Mouse (Mus musculus) hindbrain, embryonic 11.5 days (tissue): ENCODE data around the gene Rnd1. TPM values are rescaled to one million over a fixed set of nuclear protein-coding genes. Genes with fewer than 3 reads are reported as not detected.

Experiments
- ATAC-seq: fragments of 200-750 bp; cut with Nextera tagmentation; 2 replicates; pipeline ENCODE4 v1.8.0; 2017; ENCODE audit warnings: mild to moderate bottlenecking, moderate TSS enrichment, moderate library complexity; ENCODE audit not compliant: low FRiP score
- DNase-seq: peaks from one replicate; pipeline ENCODE4 v3.0.0-alpha.2; 2015; ENCODE audit warnings: low spot score
- H3K27ac ChIP-seq: fragments of 300-500 bp; sonication (generic); 2 replicates; pipeline ENCODE4 v1.5.1; 2014; ENCODE audit warnings: mild to moderate bottlenecking, low read depth, low read length
- H3K27me3 ChIP-seq: fragments of 300-500 bp; sonication (generic); 2 replicates; pipeline ENCODE4 v1.6.1; 2014; ENCODE audit warnings: mild to moderate bottlenecking, low read length, moderate library complexity, mixed read lengths; ENCODE audit not compliant: control insufficient read depth, insufficient read depth
- H3K36me3 ChIP-seq: fragments of 300-500 bp; sonication (generic); 2 replicates; pipeline ENCODE4 v1.6.1; 2014; ENCODE audit warnings: mild to moderate bottlenecking, low read length, moderate library complexity, mixed read lengths; ENCODE audit not compliant: control insufficient read depth, insufficient read depth
- H3K4me1 ChIP-seq: fragments of 300-500 bp; sonication (generic); replicated peaks from 2 replicates; pipeline ENCODE4 v1.6.1; 2014; ENCODE audit warnings: low read length, mixed read lengths; ENCODE audit not compliant: control insufficient read depth, insufficient read depth
- H3K4me2 ChIP-seq: fragments of 300-500 bp; sonication (generic); replicated peaks from 2 replicates; pipeline ENCODE4 v1.6.1; 2014; ENCODE audit warnings: mild to moderate bottlenecking, low read depth, low read length
- H3K4me3 ChIP-seq: fragments of 300-500 bp; sonication (generic); 2 replicates; pipeline ENCODE4 v1.5.1; 2014; ENCODE audit warnings: low read depth, low read length
- H3K9ac ChIP-seq: fragments of 300-500 bp; sonication (generic); 2 replicates; pipeline ENCODE4 v1.6.1; 2014; ENCODE audit warnings: low read depth, low read length
- H3K9me3 ChIP-seq: fragments of 300-500 bp; sonication (generic); 2 replicates; pipeline ENCODE4 v1.6.1; 2016; ENCODE audit warnings: low read length; ENCODE audit not compliant: control insufficient read depth
- WGBS: fragments of 180-500 bp; shearing (Covaris S2); extraction: QIAGEN DNeasy Blood & Tissue Kit; methylation state at CpG from one replicate; pipeline ENCODE4 v1.1.7; 2014; 5-methylcytosine and 5-hydroxymethylcytosine counted together
- polyA plus RNA-seq: library from polyadenylated mRNA; unstranded; fragments of >200 nt; fragmentation: Nextera tagmentation; extraction: Ambion mirVana; gene quantifications from 2 replicates; pipeline ENCODE4 v1.2.1, GENCODE M21; 2014

Rnd1 gene
- polyA plus RNA-seq, 1 experiment from 2014 or later: 5.9 TPM

- Histone ChIP-seq H3K9me3 (no peaks in the 10 kb centered on the region), H3K4me3 (no peak overlapping the region), H3K27ac (no peak overlapping the region), H3K36me3 (no peaks in the 10 kb centered on the region), H3K9ac (no peak overlapping the region), H3K27me3 (no peaks in the 10 kb centered on the region; the same call in 1 of the 2 replicates), H3K4me2 (no peak overlapping the region), H3K4me1 (no peaks in the 10 kb centered on the region; the same call in 1 of the 2 replicates)
- DNase-seq (no peak), ATAC-seq (no peak)
- 10% methylated on average over 7 of the region's 7 CpGs for WGBS
These were observed 55.1 kb downstream of the Rnd1 start for GRCm38 (mm10) chr15:98622199-98622598.

DNA sequence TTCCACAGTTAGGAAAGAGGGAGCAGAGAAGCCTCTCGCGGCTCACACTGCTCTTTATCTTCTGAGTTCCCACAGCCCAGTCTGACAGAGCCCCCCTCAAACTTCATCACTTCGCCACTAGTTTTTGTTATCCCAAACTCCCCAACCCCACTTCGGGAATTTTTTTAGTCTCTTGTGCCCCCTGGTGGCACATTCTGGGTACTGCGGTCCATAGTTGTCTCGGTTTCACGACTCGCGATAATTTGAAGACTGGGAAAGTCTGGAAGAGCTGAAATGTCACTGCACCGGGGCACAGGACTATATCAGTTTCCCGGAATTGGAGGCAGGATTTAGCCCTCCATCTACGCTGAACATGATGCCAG lies 60.1 kb downstream of the Rnd1 start:
- Histone ChIP-seq H3K27ac (no peak overlapping the region), H3K9me3 (no peaks in the 10 kb centered on the region), H3K4me1 (no peaks in the 10 kb centered on the region; the same call in 1 of the 2 replicates), H3K4me3 (no peak overlapping the region), H3K27me3 (no peaks in the 10 kb centered on the region; the same call in 1 of the 2 replicates), H3K4me2 (no peak overlapping the region), H3K36me3 (no peaks in the 10 kb centered on the region), H3K9ac (no peak overlapping the region)
- ATAC-seq (0 out of 2 replicates have a peak, but pooled peaks have one; percentile 17), DNase-seq (peak; percentile 93)
- WGBS: under 1% methylated on average over 12 of the region's 12 CpGs

- H3K27ac ChIP-seq: no peak overlapping the region
These were observed 60.7 kb downstream of the Rnd1 start for GRCm38 (mm10) chr15:98616362-98617175.

GRCm38 (mm10) chr15:98615751-98616150 lies 61.5 kb downstream of the Rnd1 start:
- Histone ChIP-seq H3K27ac (no peak overlapping the region), H3K27me3 (no peaks in the 10 kb centered on the region; the same call in 1 of the 2 replicates), H3K36me3 (no peaks in the 10 kb centered on the region), H3K9ac (no peak overlapping the region), H3K4me3 (no peak overlapping the region), H3K4me1 (no peaks in the 10 kb centered on the region), H3K9me3 (no peaks in the 10 kb centered on the region), H3K4me2 (no peak overlapping the region)
- WGBS: 65% methylated on average over 6 of the region's 6 CpGs
- no peak for DNase-seq
- ATAC-seq: no peak

More at GRCm38 (mm10) chr15:98616362-98617175, 60.7 kb downstream of the Rnd1 start:
- 48% methylated on average over 20 of the region's 20 CpGs for WGBS
- H3K4me3 ChIP-seq: no peak overlapping the region
- H3K4me2 ChIP-seq: no peak overlapping the region
- H3K27me3 ChIP-seq: no peaks in the 10 kb centered on the region; the same call in 1 of the 2 replicates
- H3K9me3 ChIP-seq: no peaks in the 10 kb centered on the region
- ATAC-seq (peak; percentile 25; the same call in 1 of the 2 replicates), DNase-seq (no peak)
- H3K36me3 ChIP-seq: no peaks in the 10 kb centered on the region
- H3K9ac ChIP-seq: no peak overlapping the region
- no peaks in the 10 kb centered on the region for H3K4me1 ChIP-seq

DNA sequence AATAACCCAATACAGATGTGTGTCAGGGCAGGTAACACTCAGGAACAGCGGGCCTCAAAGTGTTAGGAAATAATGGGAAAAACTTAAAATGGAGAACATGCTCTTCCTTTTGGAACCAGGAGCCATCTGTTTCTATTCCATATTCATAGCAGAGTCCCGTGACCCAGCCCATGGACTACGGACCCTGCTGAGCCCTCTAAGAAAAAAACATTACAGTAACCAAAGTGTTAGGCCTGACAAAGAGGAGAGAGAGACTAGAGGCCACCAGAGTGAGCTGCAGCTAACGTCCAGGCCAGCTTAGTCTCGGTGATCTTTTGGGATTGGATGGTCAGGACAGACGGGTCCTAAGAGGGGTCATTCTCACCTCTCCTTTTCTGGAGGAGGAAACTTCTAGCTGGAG lies 62.3 kb downstream of the Rnd1 start:
- H3K4me3 ChIP-seq: no peak overlapping the region
- H3K4me2 ChIP-seq: no peak overlapping the region
- 0 out of 2 replicates have a peak overlapping the region, but pooled peaks have one; percentile 2 for H3K9ac ChIP-seq
- no peaks in the 10 kb centered on the region for H3K9me3 ChIP-seq
- WGBS: 50% methylated on average over 6 of the region's 6 CpGs
- H3K4me1 ChIP-seq: no peaks in the 10 kb centered on the region
- ATAC-seq: no peak
- no peaks in the 10 kb centered on the region; the same call in 1 of the 2 replicates for H3K27me3 ChIP-seq
- H3K36me3 ChIP-seq: no peaks in the 10 kb centered on the region
- DNase-seq: no peak
- H3K27ac ChIP-seq: no peak overlapping the region

DNA sequence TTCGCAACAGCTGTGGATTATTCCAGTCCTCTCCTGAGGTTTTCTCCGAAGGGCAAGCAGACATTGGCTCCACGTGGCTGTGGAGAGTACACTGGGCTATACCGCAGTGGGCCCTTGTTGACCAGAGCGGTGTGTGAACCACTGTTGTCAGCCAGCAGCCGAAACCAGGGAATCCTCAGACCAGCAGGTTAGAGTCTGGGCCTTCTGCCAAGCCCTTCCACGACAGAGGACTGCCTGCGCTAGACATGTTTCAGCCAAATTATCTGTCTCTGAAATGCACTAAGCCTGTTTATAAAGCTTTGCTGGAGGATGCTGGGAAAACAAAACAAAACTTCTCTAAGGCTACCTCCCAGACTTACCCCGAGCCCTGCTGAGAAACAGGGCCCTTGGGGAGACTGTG lies 62.7 kb downstream of the Rnd1 start:
- Histone ChIP-seq H3K27ac (no peak overlapping the region), H3K9ac (0 out of 2 replicates have a peak overlapping the region, but pooled peaks have one; percentile 2), H3K9me3 (no peaks in the 10 kb centered on the region), H3K27me3 (no peaks in the 10 kb centered on the region; the same call in 1 of the 2 replicates), H3K4me2 (no peak overlapping the region), H3K4me1 (no peaks in the 10 kb centered on the region), H3K4me3 (no peak overlapping the region), H3K36me3 (no peaks in the 10 kb centered on the region)
- DNase-seq: no peak
- no peak for ATAC-seq
- 67% methylated on average over 9 of the region's 9 CpGs for WGBS

Other genes with a start within 250 kb of the Rnd1 start
- gene Olfr282, start 246.2 kb downstream of the Rnd1 start, polyA plus RNA-seq: not detected in 2 replicates
- gene Olfr281, start 224.9 kb downstream of the Rnd1 start, polyA plus RNA-seq: not detected in 2 replicates
- gene OR5BS1P, start 207.6 kb downstream of the Rnd1 start, polyA plus RNA-seq: not detected in 2 replicates
- not detected in 2 replicates for gene Lalba, start 194.7 kb downstream of the Rnd1 start, polyA plus RNA-seq
- not detected in 2 replicates for gene Olfr279, start 185.1 kb downstream of the Rnd1 start, polyA plus RNA-seq
- 127 and 132 TPM in 2 replicates for gene Kansl2, start 143.2 kb downstream of the Rnd1 start, polyA plus RNA-seq
- gene Ccnt1, start 106.5 kb downstream of the Rnd1 start, polyA plus RNA-seq: 63.8 and 67.8 TPM in 2 replicates
- not detected in 2 replicates for gene 4930415O20Rik, start 106.5 kb downstream of the Rnd1 start, polyA plus RNA-seq
- gene Adcy6, start 67.4 kb downstream of the Rnd1 start, polyA plus RNA-seq: 12.4 and 17.3 TPM in 2 replicates
- gene Cacnb3, start 46.6 kb downstream of the Rnd1 start, polyA plus RNA-seq: 41.3 and 42.9 TPM in 2 replicates
- gene Ddx23, start 14.6 kb downstream of the Rnd1 start, polyA plus RNA-seq: 21.7 and 33.0 TPM in 2 replicates
- gene Ccdc65, start 30.7 kb upstream of the Rnd1 start, polyA plus RNA-seq: 2.4 and 3.0 TPM in 2 replicates
- 13.0 and 15.5 TPM in 2 replicates for gene Fkbp11, start 50.7 kb upstream of the Rnd1 start, polyA plus RNA-seq
- gene Arf3, start 85.8 kb upstream of the Rnd1 start, polyA plus RNA-seq: 32.3 and 33.2 TPM in 2 replicates
- 0.54 and 0.57 TPM in 2 replicates for gene Wnt10b, start 100.7 kb upstream of the Rnd1 start, polyA plus RNA-seq
- gene Wnt1, start 112.4 kb upstream of the Rnd1 start, polyA plus RNA-seq: 8.0 and 9.5 TPM in 2 replicates
- 0.35 and 0.60 TPM in 2 replicates for gene Ddn, start 132.0 kb upstream of the Rnd1 start, polyA plus RNA-seq
- gene Prkag1, start 154.1 kb upstream of the Rnd1 start, polyA plus RNA-seq: 65.9 and 70.6 TPM in 2 replicates
- 13.7 and 20.5 TPM in 2 replicates for gene Kmt2d, start 193.7 kb upstream of the Rnd1 start, polyA plus RNA-seq
- 13.4 and 17.8 TPM in 2 replicates for gene Rhebl1, start 217.1 kb upstream of the Rnd1 start, polyA plus RNA-seq
- 0.56 and 0.68 TPM in 2 replicates for gene Dhh, start 221.1 kb upstream of the Rnd1 start, polyA plus RNA-seq
- gene Lmbr1l, start 240.8 kb upstream of the Rnd1 start, polyA plus RNA-seq: 9.4 and 13.4 TPM in 2 replicates